ENCODE assay signal across 8 mouse cellular contexts in genomic region chr2:119019131-119019530, GRCm38 (mm10). TPM values are rescaled to one million over a fixed set of nuclear protein-coding genes. Genes with fewer than 3 reads are reported as not detected.
A peak's percentile ranks its signal among the peaks of the same experiment; 100 is the strongest.
DNase-seq lines count a peak whose midpoint lies in the region; ATAC-seq and TF ChIP-seq lines count a peak whose summit lies in the region.

No protein-coding gene starts in this region.

- H3K9ac ChIP-seq in intestine, postnatal 0 days (ENCODE audit: low read depth, low read length) = no peak overlapping the region

- peak overlapping the region; percentile 21; the same call in 1 of the 2 replicates for H3K4me2 ChIP-seq in intestine, postnatal 0 days (replicated peaks; ENCODE audit: low read depth)

- no peaks in the 10 kb centered on the region for H3K27me3 ChIP-seq in intestine, postnatal 0 days (replicated peaks; ENCODE audit: control insufficient read depth, insufficient read depth, low read length)

- H3K27ac ChIP-seq in intestine, postnatal 0 days (ENCODE audit: low read depth, low read length) = 0 out of 2 replicates have a peak overlapping the region, but pooled peaks have one; percentile 70

- TF ChIP-seq CTCF in intestine, postnatal 0 days (IDR thresholded peaks at IDR 0.05; ENCODE audit: low read depth) = peak; percentile 49

- peaks cover 35% of the 10 kb centered on the region for H3K36me3 ChIP-seq in intestine, postnatal 0 days (ENCODE audit: control insufficient read depth, insufficient read depth)

- no peaks in the 10 kb centered on the region for H3K4me1 ChIP-seq in intestine, postnatal 0 days (replicated peaks; ENCODE audit: control insufficient read depth, insufficient read depth, low read length)

- no peak for ATAC-seq in intestine, postnatal 0 days
- no peak for ATAC-seq in megakaryocyte, adult 5-6 weeks (ENCODE audit: poor library complexity, severe bottlenecking)

- DNase-seq in cerebellum, postnatal 10 days = peak; percentile 67 to 75
- no peak for DNase-seq in cerebellum, adult 9-10 months
- peak; percentile 45 for DNase-seq in lung, postnatal 10 days
- no peak for DNase-seq in lung, postnatal 36 days
- DNase-seq in skeletal muscle tissue, adult 2 months (ENCODE audit: low read depth, low spot score) = peak; percentile 16
- DNase-seq in spleen, adult 18-20 months = no peak

- H3K4me3 ChIP-seq in intestine, postnatal 0 days (ENCODE audit: low read depth, low read length) = no peak overlapping the region

- no peaks in the 10 kb centered on the region for H3K9me3 ChIP-seq in intestine, postnatal 0 days (ENCODE audit: control insufficient read depth)

- WGBS in intestine, postnatal 0 days = 34% methylated on average over 5 of the region's 5 CpGs

RNA-seq across cellular contexts. Expression of gene Ccdc32, which starts 10.1 kb away (rescaled TPM):
- polyA plus RNA-seq in intestine, postnatal 0 days (2015; fragmentation: Nextera tagmentation; extraction: Ambion mirVana) = 55.9 and 59.5 TPM in 2 replicates
- 10.7 and 12.2 TPM in 2 replicates for total RNA-seq in megakaryocyte, adult 5-6 weeks (2015)
- 14.1 and 16.3 TPM in 2 replicates for total RNA-seq in megakaryocyte, adult 5-6 weeks (2017)

RNA-seq across cellular contexts. Expression of gene Rpusd2, which starts 15.5 kb away (rescaled TPM):
- 1.2 and 1.5 TPM in 2 replicates for polyA plus RNA-seq in intestine, postnatal 0 days (2015; fragmentation: Nextera tagmentation; extraction: Ambion mirVana)
- 2.5 and 2.8 TPM in 2 replicates for total RNA-seq in megakaryocyte, adult 5-6 weeks (2015)
- 2.5 and 4.8 TPM in 2 replicates for total RNA-seq in megakaryocyte, adult 5-6 weeks (2017)

RNA-seq across cellular contexts. Expression of gene Knl1, which starts 27.8 kb away (rescaled TPM):
- polyA plus RNA-seq in intestine, postnatal 0 days (2015; fragmentation: Nextera tagmentation; extraction: Ambion mirVana) = 12.0 and 15.2 TPM in 2 replicates
- 65.3 and 69.5 TPM in 2 replicates for total RNA-seq in megakaryocyte, adult 5-6 weeks (2015)
- total RNA-seq in megakaryocyte, adult 5-6 weeks (2017) = 79.4 and 82.1 TPM in 2 replicates

Comparison
In these comparisons a context has a peak if more than half of its experiments do, and no peak if none do; other contexts are left out.
1. DNase-seq: peak in cerebellum, postnatal 10 days (2 of 2), lung, postnatal 10 days (single experiment) and skeletal muscle tissue, adult 2 months (single experiment); none in cerebellum, adult 9-10 months (single experiment), lung, postnatal 36 days (single experiment) and spleen, adult 18-20 months (0 of 2).